Mouse (Mus musculus) stomach, postnatal 0 days (tissue): ENCODE measurements around the gene Rln1.

Experiments
- CTCF ChIP-seq: IDR thresholded peaks from 2 replicates; pipeline ENCODE4 v1.5.1; 2016; ENCODE audit warnings: antibody characterized with exemption, low read depth, mild to moderate bottlenecking, moderate library complexity
- EP300 ChIP-seq: optimal IDR thresholded peaks from 2 replicates; pipeline ENCODE3; 2016; ENCODE audit warnings: antibody characterized with exemption

GRCm38 (mm10) chr19:29292546-29292945 lies 41.9 kb downstream of the Rln1 start:
- TF ChIP-seq CTCF (no peak), EP300 (no peak)
